Mouse (Mus musculus): ENCODE results near the gene Trpc3.

- TF ChIP-seq CTCF (conservative IDR thresholded peaks at IDR 0.05; ENCODE audit: low read length) = no peak
- no peak for TF ChIP-seq NANOG (IDR thresholded peaks at IDR 0.05; ENCODE audit: borderline replicate concordance, low read length)
- no peak for TF ChIP-seq POU5F1 (IDR thresholded peaks at IDR 0.05; ENCODE audit: borderline replicate concordance, low read length)
Observed at GRCm38 (mm10) chr3:36605894-36606783, 83.8 kb downstream of the Trpc3 start.
